Mouse (Mus musculus) hindbrain, postnatal 0 days (tissue): ENCODE measurements at regions not wholly inside any gene's neighbourhood (a gene's known extent, or its start where the extent isn't known, plus 50 kb on each side); places are given as distances from the start of the nearest gene placed in this dataset.

Source experiments
- ATAC-seq: fragments of 200-750 bp; cut with Nextera tagmentation; 2 replicates; pipeline ENCODE4 v1.8.0; 2017; ENCODE audit warnings: mild to moderate bottlenecking, moderate TSS enrichment, moderate library complexity
- DNase-seq: peaks from one replicate; pipeline ENCODE4 v3.0.0-alpha.2; 2015; ENCODE audit warnings: low spot score
- H3K27ac ChIP-seq: fragments of 300-500 bp; sonication (generic); 2 replicates; pipeline ENCODE4 v1.5.1; 2014; ENCODE audit warnings: mild to moderate bottlenecking
- H3K27me3 ChIP-seq: fragments of 300-500 bp; sonication (generic); 2 replicates; pipeline ENCODE4 v1.6.1; 2014; ENCODE audit warnings: low read length, mixed read lengths; ENCODE audit not compliant: insufficient read depth
- H3K36me3 ChIP-seq: fragments of 300-500 bp; sonication (generic); 2 replicates; pipeline ENCODE4 v1.6.1; 2014; ENCODE audit warnings: low read length, mixed read lengths; ENCODE audit not compliant: insufficient read depth
- H3K4me1 ChIP-seq: fragments of 300-500 bp; sonication (generic); 2 replicates; pipeline ENCODE4 v1.6.1; 2014; ENCODE audit warnings: antibody characterized with exemption, low read length, mixed read lengths; ENCODE audit not compliant: insufficient read depth
- H3K4me2 ChIP-seq: fragments of 300-500 bp; sonication (generic); 2 replicates; pipeline ENCODE4 v1.6.1; 2014; ENCODE audit warnings: low read depth, mild to moderate bottlenecking, low read length, moderate library complexity, mixed read lengths
- H3K4me3 ChIP-seq: fragments of 300-500 bp; sonication (generic); 2 replicates; pipeline ENCODE4 v1.5.1; 2014; ENCODE audit warnings: low read length
- H3K9ac ChIP-seq: fragments of 300-500 bp; sonication (generic); replicated peaks from 2 replicates; pipeline ENCODE4 v1.6.1; 2014; ENCODE audit warnings: mild to moderate bottlenecking, low read length, moderate library complexity, mixed read lengths
- H3K9me3 ChIP-seq: fragments of 300-500 bp; sonication (generic); 2 replicates; pipeline ENCODE4 v1.6.1; 2016; ENCODE audit warnings: low read length, mixed read lengths
- CTCF ChIP-seq: IDR thresholded peaks from 2 replicates; pipeline ENCODE4 v1.5.1; 2016; ENCODE audit warnings: antibody characterized with exemption, control low read depth, low read depth
- WGBS: fragments of 180-500 bp; shearing (Covaris S2); extraction: QIAGEN DNeasy Blood & Tissue Kit; methylation state at CpG from one replicate; pipeline ENCODE4 v1.1.7; 2014; 5-methylcytosine and 5-hydroxymethylcytosine counted together

DNA sequence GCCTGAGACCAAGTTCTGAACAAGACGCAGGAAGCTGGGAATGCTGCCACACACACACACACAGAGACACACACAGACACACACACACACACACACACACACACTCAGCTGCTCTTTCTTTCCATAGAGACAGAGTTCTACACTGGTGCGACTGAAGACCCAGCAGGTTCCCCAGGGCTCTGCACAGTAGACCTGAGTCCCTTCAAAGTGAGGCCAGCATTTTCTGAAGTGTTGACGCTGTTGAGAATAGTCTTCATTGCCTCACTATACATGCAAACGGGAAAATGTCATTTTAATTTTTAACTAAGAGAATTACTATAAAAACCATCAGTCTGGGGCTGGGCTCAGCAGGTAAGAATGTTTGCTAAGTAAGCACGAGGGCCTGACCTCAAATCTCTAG lies 92.9 kb upstream of the Nebl start:
- no peak overlapping the region for H3K4me3 ChIP-seq
- DNase-seq (no peak), ATAC-seq (no peak)
- 74% methylated on average over 5 of the region's 5 CpGs for WGBS
- no peaks in the 10 kb centered on the region for H3K9me3 ChIP-seq
- TF ChIP-seq CTCF: no peak
- H3K4me2 ChIP-seq: no peak overlapping the region
- H3K27me3 ChIP-seq: no peaks in the 10 kb centered on the region
- H3K9ac ChIP-seq: no peak overlapping the region
- no peaks in the 10 kb centered on the region for H3K36me3 ChIP-seq
- H3K27ac ChIP-seq: no peak overlapping the region
- H3K4me1 ChIP-seq: no peaks in the 10 kb centered on the region

DNA sequence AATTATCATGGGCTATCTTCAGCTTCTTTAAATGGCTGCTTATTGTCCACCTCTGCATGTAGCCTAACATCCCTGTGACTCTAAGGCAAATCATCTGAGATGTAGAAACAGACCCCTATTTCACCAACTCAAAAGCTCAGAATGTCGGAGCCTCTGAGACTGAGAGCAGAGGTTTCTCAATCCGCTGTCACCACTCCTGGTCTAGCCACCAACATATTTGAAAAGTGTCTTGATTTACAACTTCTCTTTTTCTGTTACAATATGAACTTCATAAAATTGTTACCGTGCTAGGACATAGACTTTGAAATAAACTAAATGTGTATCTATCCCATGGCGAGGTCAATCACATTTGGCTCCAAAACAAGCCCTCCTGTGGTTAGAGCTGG lies 91.3 kb upstream of the Nebl start:
- Histone ChIP-seq H3K4me2 (no peak overlapping the region), H3K36me3 (no peaks in the 10 kb centered on the region), H3K27ac (no peak overlapping the region), H3K9ac (no peak overlapping the region), H3K4me1 (no peaks in the 10 kb centered on the region), H3K4me3 (no peak overlapping the region), H3K9me3 (no peaks in the 10 kb centered on the region), H3K27me3 (no peaks in the 10 kb centered on the region)
- no peak for ATAC-seq
- WGBS: 89% methylated on average over 4 of the region's 4 CpGs
- no peak for DNase-seq
- no peak for TF ChIP-seq CTCF

DNA sequence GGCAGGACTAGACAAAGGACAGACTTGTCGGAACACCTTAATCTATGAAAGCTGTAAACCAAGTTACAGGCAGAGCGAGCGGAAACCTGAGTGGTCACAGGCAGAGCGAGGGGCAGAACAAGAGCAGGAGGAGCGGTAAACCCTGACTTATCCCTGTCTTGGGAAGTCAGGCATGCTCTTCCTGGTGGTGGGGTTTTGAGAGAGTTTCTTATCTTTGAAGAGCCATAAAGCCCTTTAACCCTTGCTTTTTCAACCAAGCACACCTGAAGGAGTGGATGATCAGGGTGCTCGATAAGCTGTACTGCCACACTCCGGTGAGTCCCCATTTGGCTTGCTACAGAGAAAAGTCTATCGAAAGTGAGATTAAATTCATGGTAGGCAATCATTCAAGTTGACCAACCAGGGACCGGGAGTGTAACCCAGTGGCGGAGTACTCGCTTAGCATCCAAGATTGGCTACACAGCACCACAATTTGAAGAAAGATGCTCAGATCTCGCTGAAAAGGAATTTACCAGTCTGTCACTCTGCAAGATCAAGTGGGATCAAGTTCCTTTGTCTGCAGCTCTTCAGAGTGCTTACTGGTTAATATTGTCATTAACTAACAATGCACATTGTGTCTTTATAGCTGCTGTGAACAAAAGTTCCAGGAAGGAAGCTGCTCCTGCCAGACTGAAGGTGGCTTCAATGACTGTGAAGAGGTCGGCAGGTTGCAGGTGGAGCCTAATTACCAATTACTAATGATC lies 90.8 kb upstream of the Nebl start:
- H3K4me1 ChIP-seq: no peaks in the 10 kb centered on the region
- no peaks in the 10 kb centered on the region for H3K36me3 ChIP-seq
- WGBS: 80% methylated on average over 13 of the region's 13 CpGs
- ATAC-seq (no peak), DNase-seq (no peak)
- H3K27ac ChIP-seq: no peak overlapping the region
- H3K9ac ChIP-seq: no peak overlapping the region
- no peak overlapping the region for H3K4me2 ChIP-seq
- no peaks in the 10 kb centered on the region for H3K9me3 ChIP-seq
- no peak for TF ChIP-seq CTCF
- H3K27me3 ChIP-seq: no peaks in the 10 kb centered on the region
- no peak overlapping the region for H3K4me3 ChIP-seq

DNA sequence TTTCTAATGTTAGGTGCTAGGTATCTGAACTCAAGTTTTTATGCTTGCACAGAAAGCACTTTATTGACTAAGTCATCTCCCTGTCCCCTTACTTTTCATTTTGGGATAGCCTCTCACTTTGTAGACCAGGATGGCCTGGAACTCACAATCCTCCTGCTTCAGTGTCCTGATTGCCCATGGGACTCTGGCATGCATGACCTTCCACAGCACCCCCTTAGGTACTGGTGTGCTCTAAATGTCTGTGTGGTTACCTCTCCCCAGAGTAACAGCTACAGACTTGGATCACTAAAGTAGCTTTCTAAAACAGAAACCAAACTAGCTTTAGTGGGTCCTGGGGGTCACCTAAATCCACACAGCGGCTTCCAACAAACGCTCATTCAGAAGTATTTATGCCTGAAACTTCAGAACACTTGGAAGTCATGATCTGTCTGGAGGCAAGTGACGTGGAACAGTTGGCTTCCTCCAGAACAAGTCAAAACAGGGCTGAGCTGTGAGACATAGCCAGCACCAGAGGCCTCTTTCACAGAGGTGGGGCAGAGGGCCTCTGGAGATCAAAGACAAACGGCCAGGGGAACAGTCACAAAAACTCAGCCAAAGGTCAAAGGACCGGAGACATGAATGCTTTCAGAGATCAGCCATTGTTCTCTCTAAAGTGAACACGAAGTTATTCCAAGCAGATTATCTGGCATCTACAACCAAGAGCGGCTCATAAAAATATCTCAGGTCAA lies 80.8 kb upstream of the Nebl start:
- no peak for DNase-seq
- no peak overlapping the region for H3K27ac ChIP-seq
- no peak overlapping the region for H3K4me3 ChIP-seq
- no peaks in the 10 kb centered on the region for H3K9me3 ChIP-seq
- no peak overlapping the region for H3K4me2 ChIP-seq
- no peaks in the 10 kb centered on the region for H3K36me3 ChIP-seq
- H3K4me1 ChIP-seq: no peaks in the 10 kb centered on the region
- H3K27me3 ChIP-seq: no peaks in the 10 kb centered on the region
- TF ChIP-seq CTCF: no peak
- 30% methylated on average over 7 of the region's 7 CpGs for WGBS
- no peak for ATAC-seq
- H3K9ac ChIP-seq: no peak overlapping the region
